Mouse (Mus musculus): ENCODE results near the gene Sema4d. TPM values are rescaled to one million over a fixed set of nuclear protein-coding genes. Genes with fewer than 3 reads are reported as not detected.

Gene Sema4d
- polyA plus RNA-seq, 1 experiment from 2014 or later, result 3.9 TPM

DNA sequence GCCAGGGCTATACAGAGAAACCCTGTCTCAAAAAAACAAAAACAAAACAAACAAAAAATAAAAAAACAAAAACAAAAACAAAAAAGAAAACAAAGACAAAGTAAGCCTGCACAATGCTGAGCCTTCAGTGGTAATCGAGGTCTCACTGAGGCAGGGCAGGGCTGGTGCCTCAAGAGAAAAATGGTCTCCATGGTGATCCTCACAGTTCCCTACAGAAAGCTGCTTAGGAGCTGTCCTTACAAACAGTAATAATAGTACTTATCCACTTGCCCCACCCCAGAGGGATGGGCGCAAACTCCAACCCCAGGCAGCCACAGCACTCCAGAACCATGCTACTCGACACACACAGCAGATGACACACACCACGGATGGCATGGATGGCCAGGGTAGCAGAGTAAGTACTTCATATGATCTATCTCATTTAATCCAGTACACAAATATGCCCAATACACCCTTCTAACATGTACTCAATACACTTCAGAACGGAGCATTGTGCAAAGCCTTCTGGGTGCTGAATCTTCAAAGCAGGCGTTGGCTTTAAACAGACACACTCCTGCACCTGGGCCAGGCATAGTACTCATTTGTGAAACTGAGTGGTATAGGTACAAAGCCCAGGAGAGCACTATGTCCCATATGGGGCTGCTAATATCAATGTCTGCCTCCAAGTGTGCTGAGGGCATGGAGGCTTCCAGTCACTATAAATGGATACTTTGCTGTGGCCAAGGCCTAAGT lies 34.1 kb downstream of the Sema4d start:
- no peaks in the 10 kb centered on the region for H3K36me3 ChIP-seq (replicated peaks; ENCODE audit: insufficient read depth, low read length)
- no peak overlapping the region for H3K4me2 ChIP-seq (ENCODE audit: low read depth, low read length)
- peaks cover 24% of the 10 kb centered on the region for H3K4me1 ChIP-seq (ENCODE audit: insufficient read depth)
- H3K9me3 ChIP-seq (ENCODE audit: low read length), result no peaks in the 10 kb centered on the region
- H3K27ac ChIP-seq (ENCODE audit: low read depth), result no peak overlapping the region
- 87% methylated on average over 6 of the region's 6 CpGs for WGBS (ENCODE audit: insufficient replicate concordance)
- ATAC-seq (no peak), DNase-seq (no peak)
- TF ChIP-seq EP300 (IDR thresholded peaks at IDR 0.05; ENCODE audit: low read depth) (no peak), CTCF (IDR thresholded peaks at IDR 0.05; ENCODE audit: low read depth) (no peak)
- no peak overlapping the region for H3K9ac ChIP-seq (replicated peaks)
- H3K27me3 ChIP-seq (ENCODE audit: insufficient read depth, low read length), result no peaks in the 10 kb centered on the region
- H3K4me3 ChIP-seq (ENCODE audit: low read depth, low read length), result no peak overlapping the region

DNA sequence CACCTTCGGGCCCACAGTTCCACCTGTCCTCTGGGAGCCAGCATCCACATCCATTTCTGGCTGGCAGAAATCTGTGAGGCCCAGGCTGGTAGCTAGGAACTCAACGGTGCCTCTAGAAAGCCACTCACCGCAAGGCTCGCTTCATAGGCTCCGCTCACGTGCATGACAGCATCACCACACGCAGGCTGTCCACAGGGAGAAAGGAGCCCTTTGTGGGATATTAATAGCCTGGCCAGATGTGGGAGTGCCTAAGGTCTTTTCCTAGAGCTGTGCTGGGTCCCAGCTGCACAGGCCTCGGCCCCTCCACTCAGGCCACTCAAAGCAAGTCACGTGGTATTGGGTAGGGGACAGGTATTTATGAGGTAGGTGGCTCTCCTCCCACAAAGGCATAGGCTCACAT lies 35.1 kb downstream of the Sema4d start:
- DNase-seq (no peak), ATAC-seq (no peak)
- H3K27ac ChIP-seq (ENCODE audit: low read depth), result no peak overlapping the region
- H3K27me3 ChIP-seq (ENCODE audit: insufficient read depth, low read length), result no peaks in the 10 kb centered on the region
- no peak overlapping the region for H3K9ac ChIP-seq (replicated peaks)
- H3K4me1 ChIP-seq (ENCODE audit: insufficient read depth), result peaks cover 27% of the 10 kb centered on the region
- TF ChIP-seq CTCF (IDR thresholded peaks at IDR 0.05; ENCODE audit: low read depth) (no peak), EP300 (IDR thresholded peaks at IDR 0.05; ENCODE audit: low read depth) (no peak)
- H3K9me3 ChIP-seq (ENCODE audit: low read length), result no peaks in the 10 kb centered on the region
- H3K36me3 ChIP-seq (replicated peaks; ENCODE audit: insufficient read depth, low read length), result no peaks in the 10 kb centered on the region
- WGBS (ENCODE audit: insufficient replicate concordance), result 79% methylated on average over 9 of the region's 9 CpGs
- H3K4me2 ChIP-seq (ENCODE audit: low read depth, low read length), result no peak overlapping the region
- H3K4me3 ChIP-seq (ENCODE audit: low read depth, low read length), result no peak overlapping the region

DNA sequence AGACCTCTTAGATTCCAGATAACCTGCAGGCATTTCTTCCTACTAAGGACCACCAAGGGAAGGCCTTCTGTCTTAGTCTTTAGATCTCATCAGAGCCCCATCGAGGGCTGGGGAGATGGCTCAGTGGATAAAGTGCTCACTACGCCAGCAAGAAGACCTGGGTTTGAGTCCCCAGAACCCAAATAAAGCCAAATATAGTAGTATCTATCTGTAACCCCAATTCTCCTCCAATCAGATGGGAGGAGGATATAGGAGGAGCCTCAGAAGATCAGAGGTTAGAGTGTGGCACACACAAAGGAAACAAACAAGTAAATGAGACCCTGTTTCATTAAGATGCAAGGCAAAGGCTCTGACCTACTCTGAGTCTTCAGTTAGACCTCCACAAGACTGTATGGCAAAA lies 36.4 kb downstream of the Sema4d start:
- 53% methylated on average over 2 of the region's 2 CpGs for WGBS (ENCODE audit: insufficient replicate concordance)
- Histone ChIP-seq H3K4me2 (ENCODE audit: low read depth, low read length) (no peak overlapping the region), H3K27ac (ENCODE audit: low read depth) (peak overlapping the region; percentile 81), H3K4me3 (ENCODE audit: low read depth, low read length) (no peak overlapping the region), H3K4me1 (ENCODE audit: insufficient read depth) (peaks cover 34% of the 10 kb centered on the region), H3K27me3 (ENCODE audit: insufficient read depth, low read length) (no peaks in the 10 kb centered on the region), H3K36me3 (replicated peaks; ENCODE audit: insufficient read depth, low read length) (no peaks in the 10 kb centered on the region), H3K9ac (replicated peaks) (no peak overlapping the region), H3K9me3 (ENCODE audit: low read length) (no peaks in the 10 kb centered on the region)
- no peak for TF ChIP-seq EP300 (IDR thresholded peaks at IDR 0.05; ENCODE audit: low read depth)
- no peak for TF ChIP-seq CTCF (IDR thresholded peaks at IDR 0.05; ENCODE audit: low read depth)
- DNase-seq, result no peak
- no peak for ATAC-seq

DNA sequence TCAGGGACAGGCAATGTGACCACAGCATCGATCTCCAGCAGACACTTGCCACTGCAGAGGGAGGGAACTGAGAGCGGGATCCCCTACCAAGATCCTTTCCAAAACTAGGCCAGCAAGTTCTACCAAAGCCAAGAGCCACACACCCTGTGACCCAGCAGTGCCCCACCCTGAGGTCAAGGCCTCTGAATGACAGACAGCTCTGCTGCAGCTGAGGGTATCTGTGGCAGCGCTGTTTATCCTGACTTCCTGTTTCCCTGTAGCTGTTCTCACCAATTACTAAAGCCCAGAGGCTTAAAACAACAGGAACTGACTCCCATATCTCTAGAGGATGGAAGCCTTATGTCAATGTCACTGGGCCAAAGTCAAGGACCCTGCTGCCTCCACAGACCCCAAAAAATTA lies 37.0 kb downstream of the Sema4d start:
- H3K9ac ChIP-seq (replicated peaks), result no peak overlapping the region
- H3K27me3 ChIP-seq (ENCODE audit: insufficient read depth, low read length), result no peaks in the 10 kb centered on the region
- H3K4me1 ChIP-seq (ENCODE audit: insufficient read depth), result peaks cover 36% of the 10 kb centered on the region
- DNase-seq (peak; percentile 58), ATAC-seq (peak; percentile 70)
- 0 out of 2 replicates have a peak overlapping the region, but pooled peaks have one; percentile 6 for H3K4me2 ChIP-seq (ENCODE audit: low read depth, low read length)
- H3K27ac ChIP-seq (ENCODE audit: low read depth), result peak overlapping the region; percentile 81
- no peaks in the 10 kb centered on the region for H3K9me3 ChIP-seq (ENCODE audit: low read length)
- 13% methylated on average over 3 of the region's 3 CpGs for WGBS (ENCODE audit: insufficient replicate concordance)
- no peaks in the 10 kb centered on the region for H3K36me3 ChIP-seq (replicated peaks; ENCODE audit: insufficient read depth, low read length)
- H3K4me3 ChIP-seq (ENCODE audit: low read depth, low read length), result no peak overlapping the region
- no peak for TF ChIP-seq CTCF (IDR thresholded peaks at IDR 0.05; ENCODE audit: low read depth)
- peak; percentile 38; the same call in 1 of the 2 replicates for TF ChIP-seq EP300 (IDR thresholded peaks at IDR 0.05; ENCODE audit: low read depth)

DNA sequence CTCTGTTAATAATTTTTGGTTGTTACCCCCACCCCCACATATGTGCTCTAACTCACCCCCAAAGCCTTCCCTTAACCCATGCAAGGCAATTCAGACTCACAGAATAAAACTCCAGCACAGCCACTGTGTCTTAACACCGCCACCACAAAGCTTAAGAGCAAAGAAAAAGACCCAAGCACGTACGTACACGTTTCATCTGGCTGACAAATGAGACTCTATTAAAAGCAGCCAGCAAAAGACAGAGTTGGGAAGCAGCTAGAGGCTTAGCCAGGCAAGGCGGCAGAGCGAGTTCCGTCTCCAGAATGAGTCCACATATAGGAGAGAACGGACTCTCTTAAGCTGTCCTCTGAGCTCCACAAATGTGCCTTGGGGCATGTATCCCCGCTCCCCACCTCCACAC lies 37.5 kb downstream of the Sema4d start:
- no peaks in the 10 kb centered on the region for H3K36me3 ChIP-seq (replicated peaks; ENCODE audit: insufficient read depth, low read length)
- no peak overlapping the region for H3K4me3 ChIP-seq (ENCODE audit: low read depth, low read length)
- H3K9ac ChIP-seq (replicated peaks), result no peak overlapping the region
- H3K4me1 ChIP-seq (ENCODE audit: insufficient read depth), result peaks cover 37% of the 10 kb centered on the region
- no peaks in the 10 kb centered on the region for H3K9me3 ChIP-seq (ENCODE audit: low read length)
- DNase-seq, result no peak
- peak overlapping the region; percentile 81 for H3K27ac ChIP-seq (ENCODE audit: low read depth)
- ATAC-seq, result no peak
- H3K4me2 ChIP-seq (ENCODE audit: low read depth, low read length), result 0 out of 2 replicates have a peak overlapping the region, but pooled peaks have one; percentile 6
- no peaks in the 10 kb centered on the region for H3K27me3 ChIP-seq (ENCODE audit: insufficient read depth, low read length)
- WGBS (ENCODE audit: insufficient replicate concordance), result 80% methylated on average over 9 of the region's 9 CpGs
- TF ChIP-seq CTCF (IDR thresholded peaks at IDR 0.05; ENCODE audit: low read depth) (no peak), EP300 (IDR thresholded peaks at IDR 0.05; ENCODE audit: low read depth) (no peak)

DNA sequence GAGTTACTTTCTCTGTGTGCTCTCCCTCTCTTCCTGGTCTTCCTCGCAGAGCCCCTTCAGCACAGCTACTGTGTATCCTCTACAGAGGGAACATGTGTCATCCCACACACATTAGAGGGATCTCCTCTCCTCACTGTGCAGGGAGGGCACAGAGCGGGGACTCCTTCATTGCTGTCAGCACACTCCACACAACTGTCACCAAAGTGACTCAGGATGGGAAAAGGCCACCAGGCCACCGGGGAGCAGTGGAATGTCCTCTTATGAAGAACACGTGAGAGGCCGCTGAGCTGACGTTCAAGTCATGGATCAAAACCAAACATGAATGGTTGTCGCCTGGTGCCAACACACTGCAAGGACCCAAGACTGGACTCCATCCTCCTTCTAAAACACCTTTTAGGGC lies 38.0 kb downstream of the Sema4d start:
- H3K4me3 ChIP-seq (ENCODE audit: low read depth, low read length), result no peak overlapping the region
- peak overlapping the region; percentile 81; the same call in 1 of the 2 replicates for H3K27ac ChIP-seq (ENCODE audit: low read depth)
- H3K4me2 ChIP-seq (ENCODE audit: low read depth, low read length), result no peak overlapping the region
- H3K27me3 ChIP-seq (ENCODE audit: insufficient read depth, low read length), result no peaks in the 10 kb centered on the region
- 87% methylated on average over 7 of the region's 7 CpGs for WGBS (ENCODE audit: insufficient replicate concordance)
- ATAC-seq (no peak), DNase-seq (no peak)
- H3K9me3 ChIP-seq (ENCODE audit: low read length), result no peaks in the 10 kb centered on the region
- H3K4me1 ChIP-seq (ENCODE audit: insufficient read depth), result peaks cover 37% of the 10 kb centered on the region
- H3K36me3 ChIP-seq (replicated peaks; ENCODE audit: insufficient read depth, low read length), result no peaks in the 10 kb centered on the region
- no peak overlapping the region for H3K9ac ChIP-seq (replicated peaks)
- TF ChIP-seq EP300 (IDR thresholded peaks at IDR 0.05; ENCODE audit: low read depth), result no peak
- TF ChIP-seq CTCF (IDR thresholded peaks at IDR 0.05; ENCODE audit: low read depth), result no peak

All from liver, postnatal 0 days (tissue).